Mouse (Mus musculus) adrenal gland (tissue): ENCODE results near the gene Tnpo1.

Experiments
- intact Hi-C: fragments of 180-260 bp; cut with DNase I; formaldehyde crosslinking; loops from one replicate; pipeline ENCODE4 v1.15.1; 2025

The Tnpo1 gene

GRCm38 (mm10) chr13:98894900-98895299 is 31.3 kb downstream of the Tnpo1 start:
- intact Hi-C loops, result no loop called here

- intact Hi-C loops, result no loop called here
These were observed 34.7 kb downstream of the Tnpo1 start for GRCm38 (mm10) chr13:98891443-98891842.

DNA sequence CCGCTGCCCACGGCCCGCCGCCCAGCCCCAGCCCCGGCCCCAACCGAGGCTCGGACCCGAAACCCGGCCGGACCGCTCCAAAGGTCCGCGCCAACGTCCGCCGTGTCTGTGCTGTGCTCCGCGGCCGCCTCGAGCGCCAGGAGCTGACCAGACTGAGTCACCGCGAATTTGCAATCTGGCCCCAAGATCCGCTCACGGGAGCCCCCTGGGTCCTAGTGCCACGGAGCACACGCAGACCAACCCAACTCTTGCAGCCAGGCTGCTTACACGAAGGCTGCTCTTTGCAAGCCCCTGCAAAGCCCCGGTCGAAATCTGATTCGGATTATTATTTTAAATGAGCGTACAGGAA is 35.3 kb downstream of the Tnpo1 start:
- intact Hi-C loops, result no loop called here

DNA sequence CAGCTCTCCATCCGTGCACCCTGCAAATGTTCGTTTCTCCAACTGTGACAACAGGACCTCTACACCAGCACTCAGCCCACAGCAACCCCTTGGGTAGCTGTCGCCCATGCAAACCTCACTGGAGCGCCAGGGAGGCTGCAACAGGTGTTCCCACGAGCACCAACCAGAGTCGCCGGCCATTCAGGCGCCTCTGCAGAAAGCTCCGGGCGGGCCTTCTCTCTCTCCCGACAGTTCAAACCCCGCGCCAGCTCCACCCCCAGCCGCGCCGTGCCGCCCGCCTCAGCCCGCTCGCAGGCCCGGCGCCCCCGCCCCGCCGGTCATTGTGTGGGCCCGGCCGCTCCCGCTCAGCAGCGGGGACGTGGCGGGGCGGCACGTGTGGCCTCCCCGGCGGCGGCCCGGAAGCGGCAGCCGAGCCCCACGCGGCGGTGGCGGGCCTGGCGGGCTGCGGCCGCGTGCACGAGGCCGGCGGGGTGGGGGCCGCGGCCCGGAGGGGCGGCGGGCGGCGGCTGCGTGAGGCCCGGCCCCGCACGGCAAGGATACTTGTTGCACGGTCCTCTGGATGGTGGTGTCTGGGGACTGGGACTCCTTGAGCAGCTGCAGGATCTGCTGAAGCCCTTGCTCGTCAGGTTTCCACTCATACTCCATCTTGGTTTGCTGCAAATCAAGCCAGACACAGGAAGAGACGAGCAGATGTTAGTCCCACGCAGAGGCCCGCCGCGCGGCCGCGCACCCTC is 35.9 kb downstream of the Tnpo1 start:
- intact Hi-C loops, result no loop called here

DNA sequence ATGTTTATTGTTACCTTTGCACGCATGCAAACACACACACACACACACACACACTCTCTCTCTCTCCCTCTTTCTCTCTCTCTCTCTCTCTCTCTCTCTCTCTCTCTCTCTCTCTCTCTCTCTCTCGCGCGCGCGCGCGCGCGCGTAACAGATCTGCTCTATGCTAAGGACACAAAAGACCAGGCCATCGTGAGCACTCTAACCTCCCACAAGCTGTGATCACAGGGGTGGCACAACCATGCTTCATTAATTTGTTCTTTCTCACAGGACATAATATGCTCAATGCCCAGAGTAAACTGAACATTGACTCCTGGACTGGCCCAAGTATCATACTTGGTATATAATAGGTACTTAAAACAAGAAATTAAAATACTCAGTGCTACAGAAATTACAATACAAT is 37.0 kb downstream of the Tnpo1 start:
- intact Hi-C loops, result no loop called here

- intact Hi-C loops, result loop anchor here (5.0 kb wide), 1 partner anchor 34 kb away; no protein-coding TSS in a partner anchor
These were observed 42.4 kb downstream of the Tnpo1 start for GRCm38 (mm10) chr13:98883774-98884173.

GRCm38 (mm10) chr13:98881991-98882390 is 44.2 kb downstream of the Tnpo1 start:
- intact Hi-C loops, result loop anchor here (5.0 kb wide), 1 partner anchor 35 kb away; no protein-coding TSS in a partner anchor

- intact Hi-C loops, result loop anchor here (5.0 kb wide), 1 partner anchor 37 kb away; no protein-coding TSS in a partner anchor
These were observed 45.8 kb downstream of the Tnpo1 start for GRCm38 (mm10) chr13:98880336-98880735.

DNA sequence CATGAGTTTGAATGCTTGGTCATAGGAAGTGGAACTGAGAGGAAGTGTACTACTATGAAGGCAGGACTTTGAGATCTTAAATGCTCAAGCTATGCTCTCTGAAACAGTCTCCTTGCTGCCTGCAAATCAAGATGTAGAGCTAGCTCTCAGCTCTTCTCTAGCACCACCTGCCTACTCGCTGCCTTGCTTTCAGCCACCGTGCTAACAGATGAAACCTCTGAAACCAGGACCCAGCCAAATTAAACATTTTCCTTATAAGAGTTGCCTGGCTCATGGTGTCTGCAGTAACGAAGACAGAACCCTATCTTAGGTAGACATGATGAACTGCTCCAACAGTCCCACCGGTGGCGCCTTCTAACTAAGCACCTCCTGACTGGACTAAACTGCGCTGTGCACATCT is 46.8 kb downstream of the Tnpo1 start:
- intact Hi-C loops, result no loop called here

GRCm38 (mm10) chr13:98877165-98877564 is 49.0 kb downstream of the Tnpo1 start:
- intact Hi-C loops, result no loop called here

DNA sequence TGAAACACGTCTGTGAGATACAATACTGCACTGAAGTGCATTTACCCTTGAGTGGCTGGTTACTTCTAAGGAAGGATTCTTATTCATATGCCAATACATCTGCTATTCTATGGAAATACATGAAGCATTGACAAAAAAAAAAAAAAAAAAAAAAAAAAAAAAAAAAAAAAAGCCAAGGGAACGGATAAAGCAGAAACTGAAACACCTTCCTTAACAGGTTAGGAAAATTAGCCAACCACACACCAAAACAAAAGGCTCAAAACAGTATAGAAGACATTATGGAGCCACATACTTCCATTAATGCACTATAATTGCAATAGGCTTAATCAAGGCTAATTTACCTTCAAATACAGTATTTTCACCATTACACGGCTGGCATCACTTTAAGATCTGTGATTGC is 51.5 kb downstream of the Tnpo1 start:
- intact Hi-C loops, result no loop called here

- intact Hi-C loops, result no loop called here
These were observed 53.8 kb downstream of the Tnpo1 start for GRCm38 (mm10) chr13:98872273-98872847.

- intact Hi-C loops, result no loop called here
These were observed 54.9 kb downstream of the Tnpo1 start for GRCm38 (mm10) chr13:98871263-98871662.

DNA sequence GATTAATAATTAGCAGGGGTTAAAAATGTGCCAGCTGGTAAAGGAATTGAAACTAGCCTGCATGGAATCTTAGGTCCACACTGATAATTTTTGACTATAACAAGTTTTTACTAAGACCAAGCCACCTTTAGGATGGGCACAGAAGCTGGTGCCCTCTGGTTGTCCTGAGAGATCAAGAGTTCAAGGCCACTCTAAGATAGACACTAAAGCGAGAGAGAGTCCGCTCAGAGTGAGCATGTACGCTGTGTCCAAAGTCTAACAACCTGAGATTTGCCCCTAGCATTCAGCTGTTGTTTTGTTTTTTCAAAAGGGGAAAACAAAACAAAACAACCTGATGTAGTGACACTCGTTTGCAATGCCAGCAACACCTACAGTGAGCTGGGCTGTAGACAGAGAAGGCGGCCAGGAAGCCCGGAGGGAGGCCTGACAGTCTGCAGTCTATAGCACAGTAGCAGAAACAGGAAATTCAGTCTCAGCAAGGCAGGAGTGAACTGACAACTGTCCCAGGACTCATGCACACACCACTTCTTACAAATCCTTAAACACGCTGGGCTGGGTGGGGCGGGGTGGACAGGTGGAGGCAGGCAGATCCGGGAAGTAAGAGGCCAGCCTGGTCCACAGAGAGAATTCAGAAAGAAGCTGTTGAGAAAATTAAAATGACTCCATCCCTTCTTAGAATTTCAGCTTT is 57.8 kb downstream of the Tnpo1 start:
- intact Hi-C loops, result loop anchor here (5.0 to 10.0 kb wide), 3 partner anchors 224 to 446 kb away; no protein-coding TSS in a partner anchor

- intact Hi-C loops, result loop anchor here (5.0 to 10.0 kb wide), 3 partner anchors 224 to 447 kb away; no protein-coding TSS in a partner anchor
These were observed 58.4 kb downstream of the Tnpo1 start for GRCm38 (mm10) chr13:98867810-98868209.

- intact Hi-C loops, result no loop called here
These were observed 70.9 kb downstream of the Tnpo1 start for GRCm38 (mm10) chr13:98855291-98855690.

DNA sequence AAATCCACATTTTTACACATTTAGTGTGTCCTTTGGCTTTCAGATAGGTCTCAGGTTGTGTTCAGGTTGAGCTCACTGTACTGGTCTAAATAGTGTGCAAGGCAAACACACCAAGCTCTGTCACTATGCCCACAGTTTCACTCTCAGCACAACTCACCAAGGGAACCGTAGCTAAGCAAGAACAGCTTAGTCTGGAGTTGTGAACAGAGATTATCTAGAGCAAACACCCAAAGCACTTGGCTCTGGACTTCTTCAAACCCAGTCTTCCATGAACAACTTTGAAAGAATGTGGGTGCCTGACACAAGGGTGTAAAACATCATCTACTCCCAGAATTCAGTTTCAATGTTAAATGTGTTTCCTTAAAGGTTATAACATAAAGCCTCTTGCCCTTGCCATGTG is 80.4 kb downstream of the Tnpo1 start:
- intact Hi-C loops, result no loop called here

GRCm38 (mm10) chr13:98836423-98837088 is 89.6 kb downstream of the Tnpo1 start:
- intact Hi-C loops, result no loop called here

- intact Hi-C loops, result no loop called here
These were observed 90.4 kb downstream of the Tnpo1 start for GRCm38 (mm10) chr13:98835740-98836139.

DNA sequence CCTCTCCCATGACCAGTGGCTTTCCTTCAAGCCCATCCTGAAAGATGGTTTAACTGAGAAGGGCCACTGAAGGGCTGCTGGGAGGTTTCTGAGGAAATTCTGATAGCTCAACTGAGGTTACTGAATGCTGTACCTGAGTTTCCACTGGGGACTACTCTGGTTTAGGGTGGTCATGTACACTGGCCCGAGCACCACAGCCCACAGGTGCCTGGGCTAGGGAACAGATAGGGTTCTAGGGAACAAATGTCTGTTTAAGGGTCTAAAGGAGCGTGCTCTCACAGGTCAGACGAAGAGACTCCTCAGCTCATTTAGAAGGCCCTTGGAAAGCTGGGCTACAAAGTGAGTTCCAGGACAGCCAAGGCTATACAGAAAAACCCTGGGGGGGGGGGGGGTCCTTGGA is 91.5 kb downstream of the Tnpo1 start:
- intact Hi-C loops, result no loop called here

DNA sequence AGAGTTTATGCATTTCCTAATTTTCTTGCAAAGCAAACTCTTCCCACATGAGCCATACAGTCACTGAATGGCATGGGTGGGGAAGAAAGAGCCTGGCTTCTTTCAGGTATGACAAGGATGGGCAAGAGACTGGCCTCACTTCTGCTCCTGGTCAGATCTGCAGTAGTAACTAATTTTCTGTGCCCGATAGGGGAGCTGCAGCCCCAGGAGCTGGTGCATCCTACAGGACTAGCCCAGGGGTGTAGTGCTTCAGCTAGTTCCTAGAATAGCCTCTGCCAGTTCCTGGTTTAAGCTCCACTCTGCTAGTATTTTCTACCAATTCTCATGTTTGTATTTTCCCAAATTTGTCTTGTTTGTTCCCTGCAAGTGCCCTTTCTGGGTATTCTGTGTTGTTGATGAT is 92.0 kb downstream of the Tnpo1 start:
- intact Hi-C loops, result no loop called here
